Mouse (Mus musculus) ES-Bruce4 (cell line): ENCODE measurements around the gene Olfr1368.

Experiments used
- CTCF ChIP-seq: IDR thresholded peaks from one replicate; pipeline ENCODE4 v1.8.1; 2011; ENCODE audit warnings: low read depth, low read length
- EP300 ChIP-seq: IDR thresholded peaks from 2 replicates; pipeline ENCODE4 v1.6.1; 2011; ENCODE audit warnings: low read depth, low read length; ENCODE audit not compliant: insufficient read depth
- POLR2A ChIP-seq: IDR thresholded peaks from one replicate; pipeline ENCODE4 v1.8.1; 2011; ENCODE audit warnings: low read length; ENCODE audit not compliant: insufficient read depth

DNA sequence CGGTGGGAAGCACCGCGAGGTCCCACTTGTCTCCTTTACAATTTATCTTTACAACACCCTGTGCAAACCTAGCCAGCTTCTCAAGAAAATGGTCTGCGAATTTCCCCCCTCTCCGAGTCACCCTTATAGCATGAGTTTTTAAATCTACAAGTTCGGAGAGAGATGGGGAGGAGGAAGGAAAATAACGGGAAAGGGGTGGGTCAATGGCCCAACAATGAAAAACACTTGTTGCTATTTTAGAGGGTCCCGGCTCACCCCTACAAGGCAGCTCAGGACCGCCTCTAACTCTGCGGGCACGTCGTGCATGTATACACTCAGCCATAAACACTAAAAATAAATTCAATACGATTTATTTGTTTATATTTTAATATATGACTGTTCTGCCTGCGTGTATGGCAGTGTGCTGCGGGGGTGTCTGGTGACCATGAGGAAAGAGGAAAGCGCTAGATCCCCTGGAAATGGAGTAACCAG lies 14.4 kb upstream of the Olfr1368 start:
- no peak for TF ChIP-seq CTCF
- TF ChIP-seq EP300, result no peak
- no peak for TF ChIP-seq POLR2A
